Mouse (Mus musculus) liver, embryonic 12.5 days (tissue): ENCODE data around the gene Ttc28. TPM values are rescaled to one million over a fixed set of nuclear protein-coding genes. Genes with fewer than 3 reads are reported as not detected.

Experiments used
- ATAC-seq: fragments of 200-750 bp; cut with Nextera tagmentation; 2 replicates; pipeline ENCODE4 v1.8.0; 2017; ENCODE audit warnings: moderate number of reproducible peaks, mild to moderate bottlenecking, moderate library complexity
- H3K27ac ChIP-seq: fragments of 300-500 bp; sonication (generic); 2 replicates; pipeline ENCODE4 v1.5.1; 2016; ENCODE audit warnings: mild to moderate bottlenecking
- H3K27me3 ChIP-seq: fragments of 300-500 bp; sonication (generic); replicated peaks from 2 replicates; pipeline ENCODE4 v1.6.1; 2016; ENCODE audit warnings: mild to moderate bottlenecking, moderate library complexity
- H3K36me3 ChIP-seq: fragments of 300-500 bp; sonication (generic); 2 replicates; pipeline ENCODE4 v1.6.1; 2016; ENCODE audit warnings: mild to moderate bottlenecking, moderate library complexity
- H3K4me1 ChIP-seq: fragments of 300-500 bp; sonication (generic); 2 replicates; pipeline ENCODE4 v1.6.1; 2016
- H3K4me2 ChIP-seq: fragments of 300-500 bp; sonication (generic); 2 replicates; pipeline ENCODE4 v1.6.1; 2016; ENCODE audit warnings: mild to moderate bottlenecking, moderate library complexity
- H3K4me3 ChIP-seq: fragments of 300-500 bp; sonication (generic); 2 replicates; pipeline ENCODE4 v1.5.1; 2016; ENCODE audit warnings: mild to moderate bottlenecking, moderate library complexity
- H3K9ac ChIP-seq: fragments of 300-500 bp; sonication (generic); 2 replicates; pipeline ENCODE4 v1.6.1; 2016; ENCODE audit warnings: mild to moderate bottlenecking, moderate library complexity
- H3K9me3 ChIP-seq: fragments of 300-500 bp; sonication (generic); replicated peaks from 2 replicates; pipeline ENCODE4 v1.6.1; 2016; ENCODE audit warnings: mild to moderate bottlenecking, moderate library complexity
- WGBS: fragments of 180-500 bp; shearing (Covaris S2); methylation state at CpG from one replicate; pipeline ENCODE4 v1.1.7; 2016; ENCODE audit not compliant: insufficient replicate concordance; 5-methylcytosine and 5-hydroxymethylcytosine counted together
- polyA plus RNA-seq: library from polyadenylated mRNA; unstranded; fragments of >200 nt; fragmentation: Nextera tagmentation; extraction: Ambion mirVana; gene quantifications from 2 replicates; pipeline ENCODE4 v1.2.1, GENCODE M21; 2016

The Ttc28 gene
- polyA plus RNA-seq, 1 experiment from 2014 or later: 1.8 TPM

DNA sequence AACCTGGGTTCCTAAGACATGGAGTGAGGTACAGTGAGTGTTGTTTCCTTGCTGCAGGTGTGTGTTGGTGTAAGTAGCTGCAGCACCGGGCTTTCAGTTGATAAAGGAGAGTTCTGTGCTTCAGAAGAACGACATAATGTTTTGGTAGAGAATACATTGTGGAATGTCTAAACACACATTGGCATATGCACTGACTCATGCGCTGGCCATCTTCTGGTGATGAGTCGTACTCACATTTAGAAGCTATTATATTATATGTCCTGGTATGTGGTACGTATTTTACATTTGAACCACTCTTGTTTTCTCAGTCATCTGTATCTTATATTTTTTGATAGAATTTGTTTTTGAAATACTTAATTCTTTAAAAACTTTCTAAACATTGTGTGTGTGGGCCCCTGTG is 46.2 kb downstream of the Ttc28 start:
- Histone ChIP-seq H3K4me1 (no peaks in the 10 kb centered on the region), H3K4me2 (no peak overlapping the region), H3K9ac (no peak overlapping the region), H3K27ac (no peak overlapping the region), H3K36me3 (no peaks in the 10 kb centered on the region), H3K27me3 (no peaks in the 10 kb centered on the region), H3K4me3 (no peak overlapping the region), H3K9me3 (no peaks in the 10 kb centered on the region)
- 77% methylated on average over 5 of the region's 5 CpGs for WGBS
- ATAC-seq: no peak

DNA sequence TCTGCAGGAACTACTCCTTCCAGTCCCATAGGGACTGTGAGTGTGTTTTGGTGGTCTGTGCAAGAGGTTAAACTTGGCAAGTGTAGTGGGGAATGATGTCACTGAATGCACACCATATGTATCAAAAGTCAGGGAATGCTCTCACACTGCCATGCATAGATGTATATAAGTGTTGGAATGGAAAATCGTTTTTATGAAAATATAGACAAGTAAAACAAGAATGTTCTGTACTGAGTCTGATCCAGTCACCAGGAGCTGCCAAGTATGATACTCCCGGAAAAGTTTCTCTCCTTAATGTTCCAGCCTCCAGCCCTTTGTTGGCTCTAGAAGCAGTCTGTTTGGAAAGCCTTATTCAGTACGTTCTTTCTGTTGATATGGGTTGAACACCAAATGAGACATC is 48.7 kb downstream of the Ttc28 start:
- H3K27ac ChIP-seq: no peak overlapping the region
- no peak overlapping the region for H3K4me3 ChIP-seq
- ATAC-seq: no peak
- H3K9ac ChIP-seq: no peak overlapping the region
- H3K27me3 ChIP-seq: no peaks in the 10 kb centered on the region
- H3K4me2 ChIP-seq: no peak overlapping the region
- H3K9me3 ChIP-seq: no peaks in the 10 kb centered on the region
- 57% methylated on average over 3 of the region's 3 CpGs for WGBS
- no peaks in the 10 kb centered on the region for H3K36me3 ChIP-seq
- H3K4me1 ChIP-seq: no peaks in the 10 kb centered on the region

DNA sequence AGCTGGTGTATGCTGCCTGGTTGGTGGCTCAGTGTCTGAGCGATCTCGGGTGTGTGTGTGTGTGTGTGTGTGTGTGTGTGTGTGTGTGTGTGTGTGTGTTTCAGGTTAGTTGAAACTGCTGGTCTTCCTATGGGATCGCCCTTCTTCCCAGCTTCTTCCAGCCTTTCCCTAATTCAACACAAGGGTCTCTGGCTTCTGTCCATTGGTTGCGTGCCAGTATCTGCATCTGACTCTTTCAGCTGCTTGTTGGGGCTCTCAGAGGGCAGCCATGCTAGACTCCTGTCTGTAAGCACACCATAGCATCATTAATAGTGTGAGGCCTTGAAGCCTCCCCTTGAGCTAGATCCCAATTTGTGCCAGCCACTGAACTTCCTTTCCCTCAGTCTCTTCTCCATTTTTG is 49.7 kb downstream of the Ttc28 start:
- Histone ChIP-seq H3K4me1 (no peaks in the 10 kb centered on the region), H3K4me2 (no peak overlapping the region), H3K36me3 (no peaks in the 10 kb centered on the region), H3K27me3 (no peaks in the 10 kb centered on the region), H3K9ac (no peak overlapping the region), H3K27ac (no peak overlapping the region), H3K9me3 (no peaks in the 10 kb centered on the region), H3K4me3 (no peak overlapping the region)
- no peak for ATAC-seq
- WGBS: 66% methylated on average over 4 of the region's 4 CpGs

DNA sequence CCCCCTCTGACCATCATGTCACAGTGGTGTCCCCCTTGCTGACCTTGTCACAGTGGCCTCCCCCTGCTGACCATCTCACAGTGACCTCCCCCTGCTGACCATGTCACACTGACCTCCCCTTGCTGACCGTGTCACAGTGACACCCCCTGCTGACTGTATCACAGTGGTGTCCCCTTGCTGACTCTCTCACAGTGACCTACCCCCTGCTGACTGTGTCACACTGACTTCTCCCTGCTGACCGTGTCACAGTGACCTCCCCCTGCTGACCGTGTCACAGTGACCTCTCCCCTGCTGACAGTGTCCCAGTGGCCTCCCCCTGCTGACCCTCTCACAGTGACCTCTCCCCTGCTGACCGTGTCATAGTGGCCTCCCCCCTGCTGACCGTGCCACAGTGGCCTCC is 57.0 kb downstream of the Ttc28 start:
- Histone ChIP-seq H3K4me1 (0 out of 2 replicates have a peak, but pooled peaks cover 9% of the 10 kb centered on the region), H3K4me2 (no peak overlapping the region), H3K27me3 (no peaks in the 10 kb centered on the region), H3K4me3 (no peak overlapping the region), H3K9me3 (no peaks in the 10 kb centered on the region), H3K36me3 (no peaks in the 10 kb centered on the region), H3K27ac (no peak overlapping the region), H3K9ac (no peak overlapping the region)
- 52% methylated on average over 5 of the region's 5 CpGs for WGBS
- ATAC-seq: no peak

DNA sequence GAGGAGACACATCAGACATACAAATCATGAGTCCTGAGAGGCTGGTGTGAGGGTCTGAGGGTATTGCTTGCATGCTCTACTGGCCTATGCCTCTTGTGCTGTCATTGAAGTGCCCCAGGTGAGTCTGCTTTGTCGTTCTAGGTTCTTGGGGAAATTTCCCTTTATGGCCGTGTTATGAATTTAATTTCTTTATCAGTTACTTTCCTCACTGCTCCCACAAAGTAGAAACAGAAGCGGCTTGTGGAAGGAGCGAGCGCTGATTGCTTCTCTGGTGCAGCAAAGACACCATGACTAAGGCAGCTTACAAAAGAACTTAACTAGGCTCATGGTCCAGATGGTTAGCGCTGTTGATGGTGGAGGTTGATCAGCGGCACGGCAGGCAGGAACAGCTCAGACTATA is 64.7 kb downstream of the Ttc28 start:
- Histone ChIP-seq H3K27me3 (0 out of 2 replicates have a peak, but pooled peaks cover 3% of the 10 kb centered on the region), H3K9ac (no peak overlapping the region), H3K4me2 (no peak overlapping the region), H3K4me3 (no peak overlapping the region), H3K27ac (no peak overlapping the region), H3K4me1 (no peaks in the 10 kb centered on the region), H3K36me3 (no peaks in the 10 kb centered on the region), H3K9me3 (no peaks in the 10 kb centered on the region)
- no peak for ATAC-seq
- WGBS: 75% methylated on average over 8 of the region's 8 CpGs

DNA sequence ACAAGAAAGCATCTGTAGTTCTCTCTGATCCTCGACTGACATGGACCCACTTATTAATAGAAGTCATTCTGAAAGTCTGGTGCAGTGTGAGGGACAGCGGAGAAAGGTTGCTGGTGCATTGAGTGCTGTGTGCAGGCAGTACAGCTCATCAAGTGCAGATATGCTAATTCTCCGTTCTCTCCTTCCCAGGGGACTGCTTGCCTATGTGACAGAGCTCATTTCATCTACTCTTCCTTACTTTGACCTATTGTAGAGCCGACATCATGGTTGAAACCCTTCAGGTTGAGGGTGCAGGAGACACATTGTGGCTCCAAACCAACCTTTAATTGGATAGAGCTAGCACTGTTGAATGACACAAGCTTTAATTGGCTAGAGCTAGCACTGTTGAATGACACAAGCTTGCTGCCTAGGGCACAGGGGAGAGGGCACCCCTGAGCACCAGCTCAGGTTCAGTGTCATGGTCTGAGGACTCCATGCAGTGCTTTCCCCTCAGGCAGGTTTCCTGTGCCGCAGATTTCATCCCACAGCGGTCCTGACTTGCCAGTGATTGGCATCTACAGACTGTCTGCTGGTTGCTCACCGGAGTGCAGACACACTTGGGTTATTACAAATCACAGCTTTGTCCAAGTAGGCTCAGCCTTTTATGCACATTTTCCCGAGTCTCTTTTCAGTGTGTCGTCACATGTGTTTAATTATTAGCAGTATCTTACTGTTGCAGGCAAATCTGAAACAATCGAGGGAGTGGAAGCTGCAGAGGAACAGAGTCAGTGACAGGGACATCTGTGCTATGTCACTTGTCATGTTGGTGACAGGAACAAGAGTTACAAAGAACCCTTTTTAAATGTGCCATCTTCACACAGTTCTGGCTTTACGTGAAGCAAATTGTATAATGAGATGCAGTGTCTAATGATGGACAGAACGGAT is 69.1 kb downstream of the Ttc28 start:
- no peak overlapping the region for H3K9ac ChIP-seq
- ATAC-seq: no peak
- H3K4me2 ChIP-seq: no peak overlapping the region
- H3K4me3 ChIP-seq: no peak overlapping the region
- 67% methylated on average over 12 of the region's 12 CpGs for WGBS
- no peaks in the 10 kb centered on the region for H3K36me3 ChIP-seq
- H3K4me1 ChIP-seq: no peaks in the 10 kb centered on the region
- H3K27ac ChIP-seq: no peak overlapping the region
- H3K27me3 ChIP-seq: 0 out of 2 replicates have a peak, but pooled peaks cover 3% of the 10 kb centered on the region
- H3K9me3 ChIP-seq: no peaks in the 10 kb centered on the region

DNA sequence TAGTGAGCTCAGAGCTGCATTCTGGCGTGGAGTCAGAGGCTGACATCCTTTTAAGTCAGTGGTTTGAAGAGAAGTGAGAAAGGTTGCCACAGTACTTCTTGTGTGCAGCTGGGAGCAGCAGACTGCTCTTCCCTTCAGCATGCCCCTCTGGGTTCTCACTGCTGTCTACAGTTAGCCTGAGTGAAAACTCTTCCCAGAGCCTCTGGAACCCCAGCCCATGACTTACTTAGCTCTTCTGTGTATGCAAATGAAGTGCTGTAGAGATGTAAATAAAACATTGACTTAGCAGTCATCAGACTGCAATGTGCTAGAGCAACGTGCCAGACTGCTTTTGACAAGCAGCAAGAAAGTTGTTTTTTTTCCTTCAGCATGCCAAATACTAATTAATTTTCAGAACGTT is 70.2 kb downstream of the Ttc28 start:
- 0 out of 2 replicates have a peak, but pooled peaks cover 2% of the 10 kb centered on the region for H3K27me3 ChIP-seq
- H3K4me3 ChIP-seq: no peak overlapping the region
- H3K9me3 ChIP-seq: no peaks in the 10 kb centered on the region
- 40% methylated on average over 3 of the region's 3 CpGs for WGBS
- no peaks in the 10 kb centered on the region for H3K4me1 ChIP-seq
- H3K4me2 ChIP-seq: no peak overlapping the region
- no peak for ATAC-seq
- no peaks in the 10 kb centered on the region for H3K36me3 ChIP-seq
- no peak overlapping the region for H3K27ac ChIP-seq
- no peak overlapping the region for H3K9ac ChIP-seq

DNA sequence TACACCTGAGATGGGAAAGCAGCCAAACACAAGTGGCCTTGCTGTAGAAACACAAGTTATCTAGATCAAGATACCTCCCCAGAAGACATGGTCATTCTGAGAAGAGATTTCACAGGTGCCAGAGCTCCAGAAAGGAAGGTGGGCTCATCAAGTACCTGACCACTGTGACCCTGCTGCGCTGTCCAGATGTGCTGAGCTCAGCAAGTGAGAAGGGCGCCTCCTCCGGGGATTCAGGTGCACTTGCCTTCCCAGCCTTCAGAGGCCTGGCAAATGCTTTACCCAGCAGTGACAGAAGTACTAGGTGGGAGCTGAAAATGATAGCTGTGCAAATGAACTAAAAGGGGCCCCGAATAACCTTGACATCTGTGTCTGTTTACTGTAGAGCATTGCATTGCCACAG is 78.6 kb downstream of the Ttc28 start:
- no peak for ATAC-seq

DNA sequence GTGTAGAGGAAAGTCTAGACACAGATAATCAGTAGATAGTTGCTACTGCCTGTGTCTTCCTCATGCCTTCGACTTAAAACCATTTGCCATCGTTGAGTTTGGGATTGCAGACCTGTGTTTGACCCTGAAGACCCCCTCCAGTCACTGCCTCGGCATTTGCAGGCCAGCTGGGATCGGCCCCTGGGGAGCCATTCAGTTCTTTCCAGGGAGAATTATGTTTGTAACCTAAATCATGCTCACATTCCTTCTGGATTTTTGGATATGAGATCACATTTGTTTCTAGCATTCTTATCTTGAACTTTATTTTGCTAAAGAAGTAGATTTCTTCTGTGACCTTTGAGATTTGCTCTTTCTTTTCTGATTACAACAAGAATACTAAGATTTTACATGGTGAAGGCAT is 80.5 kb downstream of the Ttc28 start:
- H3K27me3 ChIP-seq: no peaks in the 10 kb centered on the region
- no peak for ATAC-seq
- 52% methylated on average over 4 of the region's 4 CpGs for WGBS
- H3K27ac ChIP-seq: no peak overlapping the region
- no peaks in the 10 kb centered on the region for H3K9me3 ChIP-seq
- H3K36me3 ChIP-seq: no peaks in the 10 kb centered on the region
- H3K9ac ChIP-seq: no peak overlapping the region
- no peaks in the 10 kb centered on the region for H3K4me1 ChIP-seq
- H3K4me3 ChIP-seq: no peak overlapping the region
- no peak overlapping the region for H3K4me2 ChIP-seq

More for the DNA sequence above, 78.6 kb downstream of the Ttc28 start:
- Histone ChIP-seq H3K27me3 (no peaks in the 10 kb centered on the region), H3K27ac (no peak overlapping the region), H3K4me2 (no peak overlapping the region), H3K4me3 (no peak overlapping the region), H3K4me1 (no peaks in the 10 kb centered on the region), H3K9me3 (no peaks in the 10 kb centered on the region), H3K9ac (no peak overlapping the region), H3K36me3 (no peaks in the 10 kb centered on the region)
- WGBS: 68% methylated on average over 4 of the region's 4 CpGs

DNA sequence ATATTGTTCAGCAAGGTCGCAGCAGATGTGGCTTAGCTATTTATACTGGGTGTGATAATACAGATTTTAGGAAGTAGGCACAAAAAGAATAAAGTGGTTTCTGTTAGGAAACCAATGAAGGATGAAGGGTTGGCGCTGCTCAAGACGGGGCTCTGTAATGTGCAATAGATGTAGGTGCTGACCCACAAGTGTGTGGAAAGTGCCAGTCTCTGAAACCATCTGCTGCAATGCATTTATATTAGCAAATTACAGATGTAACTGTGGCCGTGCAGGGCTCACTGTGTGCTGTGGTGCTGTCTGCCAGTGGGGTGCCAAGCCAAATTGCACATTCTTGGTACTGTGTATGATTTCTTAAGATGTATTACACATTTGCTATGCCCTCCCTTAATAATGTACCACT is 81.3 kb downstream of the Ttc28 start:
- no peaks in the 10 kb centered on the region for H3K27me3 ChIP-seq
- no peaks in the 10 kb centered on the region for H3K9me3 ChIP-seq
- H3K27ac ChIP-seq: no peak overlapping the region
- no peaks in the 10 kb centered on the region for H3K36me3 ChIP-seq
- no peak for ATAC-seq
- H3K4me1 ChIP-seq: no peaks in the 10 kb centered on the region
- no peak overlapping the region for H3K4me3 ChIP-seq
- no peak overlapping the region for H3K9ac ChIP-seq
- no peak overlapping the region for H3K4me2 ChIP-seq
- WGBS: 61% methylated on average over 4 of the region's 4 CpGs

DNA sequence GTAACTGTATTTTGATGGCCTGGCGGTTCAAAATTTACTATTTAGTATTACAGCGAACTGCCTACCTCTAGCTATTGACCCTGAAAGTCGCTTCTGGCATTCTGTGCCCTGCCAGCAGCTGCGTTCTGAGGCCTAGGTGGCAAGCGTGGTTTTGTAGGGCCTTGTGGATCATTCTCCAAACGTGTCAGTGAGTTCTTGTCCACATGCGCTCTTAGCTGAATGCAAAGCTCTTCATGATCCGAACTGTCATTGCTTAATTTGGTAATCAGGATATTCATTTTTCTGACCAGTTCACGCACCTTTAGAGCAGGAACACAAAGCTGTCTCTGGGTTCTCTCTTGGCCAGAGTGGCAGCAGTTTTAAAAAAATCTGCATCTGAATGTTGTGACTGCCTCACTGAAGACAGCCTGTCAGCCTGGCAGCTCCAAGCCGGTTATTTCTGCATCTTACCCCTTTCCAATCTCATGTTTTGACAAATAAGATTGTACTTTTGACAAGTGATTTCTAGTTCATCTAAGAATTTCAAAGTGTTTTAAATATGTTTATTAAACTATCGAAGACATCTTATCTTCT is 88.0 kb downstream of the Ttc28 start:
- Histone ChIP-seq H3K27me3 (no peaks in the 10 kb centered on the region), H3K4me2 (no peak overlapping the region), H3K4me1 (peaks cover 12% of the 10 kb centered on the region; the same call in 1 of the 2 replicates), H3K4me3 (no peak overlapping the region), H3K27ac (no peak overlapping the region), H3K36me3 (no peaks in the 10 kb centered on the region), H3K9ac (no peak overlapping the region), H3K9me3 (no peaks in the 10 kb centered on the region)
- ATAC-seq: no peak
- 65% methylated on average over 11 of the region's 11 CpGs for WGBS

DNA sequence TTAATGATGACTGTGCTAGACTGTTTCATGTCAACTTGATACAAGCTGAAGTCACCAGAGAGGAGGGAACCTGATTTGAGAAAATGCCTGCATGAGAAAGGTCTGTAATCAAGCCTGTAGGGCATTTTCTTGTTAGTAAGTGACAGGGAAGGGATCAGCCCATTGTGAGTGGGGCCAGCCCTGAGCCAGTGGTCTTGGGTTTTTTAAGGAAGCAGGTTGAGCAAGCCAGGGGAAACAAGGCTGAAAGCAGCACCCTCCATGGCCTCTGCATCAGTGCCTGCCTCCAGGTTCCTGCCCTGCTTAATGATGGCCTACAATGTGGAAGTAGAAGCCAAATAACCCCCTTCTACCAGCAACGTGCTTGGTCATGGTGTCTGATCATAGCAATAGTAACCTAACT is 89.0 kb downstream of the Ttc28 start:
- ATAC-seq: no peak
- Histone ChIP-seq H3K36me3 (no peaks in the 10 kb centered on the region), H3K9me3 (no peaks in the 10 kb centered on the region), H3K4me1 (peaks cover 12% of the 10 kb centered on the region; the same call in 1 of the 2 replicates), H3K4me2 (no peak overlapping the region), H3K27ac (no peak overlapping the region), H3K9ac (no peak overlapping the region), H3K27me3 (no peaks in the 10 kb centered on the region), H3K4me3 (no peak overlapping the region)
- 59% methylated on average over 1 of the region's 1 CpGs for WGBS
